Mouse (Mus musculus) T-helper 17 cell (primary cell): ENCODE data around the gene Stx8.

Source experiments
- in situ Hi-C, 2 experiments: fragments of 300-600 bp; cut with MboI, MseI; formaldehyde crosslinking; loops; 1 replicate in 1 of 2; 2 replicates in 1 of 2; pipeline ENCODE4 v1.15.1; 2025; ENCODE audit warnings: high pct_unique_total_duplicates in 2 of 2

The Stx8 gene

GRCm38 (mm10) chr11:68142296-68142695 is 176.3 kb downstream of the Stx8 start:
- in situ Hi-C loops, result no loop called here

DNA sequence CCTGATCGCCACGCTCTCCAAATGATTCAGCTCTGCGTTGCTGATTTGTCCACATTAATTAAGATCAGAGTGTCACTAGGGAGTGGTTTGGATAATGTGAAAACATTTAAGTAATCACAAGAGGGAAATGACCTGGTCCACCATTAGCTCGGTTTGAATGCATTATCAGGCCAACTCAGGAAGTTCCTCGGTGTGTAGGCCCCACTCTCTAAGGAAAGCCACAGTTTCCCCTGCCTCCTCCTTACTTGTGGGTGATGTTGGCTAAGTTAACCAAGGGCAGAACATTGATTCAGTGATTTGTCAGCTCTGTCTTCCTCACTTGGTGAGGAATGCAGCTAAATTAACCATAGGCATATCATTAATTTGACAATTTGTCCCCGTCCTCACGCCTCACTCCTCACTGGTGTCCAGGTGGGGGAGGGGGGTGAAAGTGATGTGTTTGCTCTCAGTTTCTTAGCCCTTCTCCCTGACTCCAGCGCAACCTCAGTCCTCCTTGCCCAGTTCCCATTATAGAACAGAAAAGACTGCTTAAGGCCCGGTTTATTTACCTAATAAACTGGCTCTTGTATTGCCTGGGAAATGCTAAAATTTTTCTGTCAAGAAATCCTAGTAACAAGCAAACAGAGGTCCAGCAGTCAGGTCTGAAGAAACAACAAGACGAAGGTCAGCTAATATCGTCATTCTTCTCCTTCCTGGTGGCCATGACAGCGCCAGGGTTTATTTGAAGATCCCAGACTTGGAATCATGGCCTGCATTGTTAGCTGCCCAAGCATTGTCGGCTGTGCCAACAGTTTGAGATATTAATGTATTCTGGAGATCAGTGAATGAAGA is 178.5 kb downstream of the Stx8 start:
- in situ Hi-C loops, result no loop called here

GRCm38 (mm10) chr11:68145066-68145585 is 179.1 kb downstream of the Stx8 start:
- in situ Hi-C loops, result no loop called here

- in situ Hi-C loops, result no loop called here
Observed at GRCm38 (mm10) chr11:68145586-68146455, 179.8 kb downstream of the Stx8 start.

DNA sequence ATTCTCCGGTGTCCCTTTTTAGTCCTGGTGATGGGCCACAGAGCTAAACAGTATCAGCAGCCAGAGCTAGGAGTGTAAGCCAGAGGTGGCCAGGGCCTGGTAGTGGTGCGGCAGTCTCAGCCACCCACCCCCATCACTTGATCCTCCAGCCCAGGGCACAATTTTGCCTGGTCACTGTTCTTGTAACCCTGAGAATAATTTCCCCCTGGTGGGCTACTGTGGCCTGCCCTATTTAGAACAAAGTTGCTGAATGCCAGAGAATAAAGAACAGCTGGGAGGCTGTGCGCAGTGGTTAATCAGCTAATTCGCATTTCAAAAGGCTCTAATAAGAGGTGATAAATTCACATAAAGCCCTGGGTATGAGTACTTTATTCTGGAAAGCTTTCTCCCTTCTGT is 180.5 kb downstream of the Stx8 start:
- in situ Hi-C loops, result no loop called here

- in situ Hi-C loops, result no loop called here
Observed at GRCm38 (mm10) chr11:68150938-68151337, 184.9 kb downstream of the Stx8 start.

DNA sequence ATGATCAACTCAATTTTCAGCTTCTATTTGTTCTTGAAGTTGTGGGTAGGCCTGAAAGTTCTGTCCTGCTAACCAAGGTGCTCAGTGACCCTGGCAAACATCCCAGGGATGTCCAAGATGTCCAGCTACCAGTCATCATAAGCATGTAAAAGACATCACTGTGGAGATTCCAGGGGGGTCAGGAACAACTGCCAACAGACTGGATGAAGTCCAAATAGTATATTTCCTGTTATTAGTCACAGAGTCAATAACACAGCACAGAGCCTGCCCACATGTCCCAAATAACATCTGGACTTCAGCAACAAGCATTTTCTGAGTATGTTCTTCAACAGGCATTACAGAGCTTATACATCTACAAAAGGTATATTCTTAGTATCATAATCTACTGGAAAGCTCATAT is 189.8 kb downstream of the Stx8 start:
- in situ Hi-C loops, result no loop called here

GRCm38 (mm10) chr11:68158166-68158565 is 192.2 kb downstream of the Stx8 start:
- in situ Hi-C loops, result no loop called here

DNA sequence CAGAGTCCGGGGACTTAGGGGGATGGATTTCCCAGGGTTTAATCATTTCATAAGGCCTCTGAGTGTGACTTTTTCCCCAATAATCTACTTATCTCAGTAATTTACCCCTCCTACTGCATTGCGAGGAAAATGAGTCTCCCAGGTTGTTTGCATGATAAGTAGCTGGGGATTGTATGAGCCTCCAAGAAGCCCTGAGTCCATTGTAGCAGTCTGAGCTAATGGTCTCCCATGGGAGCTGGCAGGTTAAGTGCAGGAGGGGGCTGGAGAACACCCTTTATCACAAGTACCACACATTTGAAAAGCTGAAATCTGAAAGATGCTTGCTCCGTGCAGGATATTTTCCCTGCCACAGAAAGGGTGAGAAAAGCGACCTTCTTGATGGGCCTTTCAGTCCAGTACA is 193.9 kb downstream of the Stx8 start:
- in situ Hi-C loops, result no loop called here

- in situ Hi-C loops, result no loop called here
Observed at GRCm38 (mm10) chr11:68164408-68164807, 198.4 kb downstream of the Stx8 start.

DNA sequence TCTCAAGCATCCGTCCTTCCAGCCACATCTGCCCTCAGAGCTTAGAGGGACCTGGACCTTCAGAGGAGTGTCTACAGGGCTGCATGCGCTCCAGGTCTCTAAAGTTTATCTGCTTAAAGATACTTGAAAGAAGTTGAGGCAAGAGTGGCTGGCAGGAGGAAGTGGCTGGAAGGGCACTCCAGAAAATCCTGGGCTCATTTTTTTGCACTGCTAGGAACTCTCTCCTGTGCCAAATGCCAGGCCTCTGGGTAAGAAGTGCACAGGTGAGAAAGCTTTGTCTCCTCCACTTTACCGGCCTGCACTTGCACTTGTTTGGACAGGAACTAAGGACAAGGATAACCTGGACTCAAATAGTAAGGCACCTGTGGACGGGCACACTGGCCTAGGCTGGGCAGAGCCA is 202.4 kb downstream of the Stx8 start:
- in situ Hi-C loops, result no loop called here

DNA sequence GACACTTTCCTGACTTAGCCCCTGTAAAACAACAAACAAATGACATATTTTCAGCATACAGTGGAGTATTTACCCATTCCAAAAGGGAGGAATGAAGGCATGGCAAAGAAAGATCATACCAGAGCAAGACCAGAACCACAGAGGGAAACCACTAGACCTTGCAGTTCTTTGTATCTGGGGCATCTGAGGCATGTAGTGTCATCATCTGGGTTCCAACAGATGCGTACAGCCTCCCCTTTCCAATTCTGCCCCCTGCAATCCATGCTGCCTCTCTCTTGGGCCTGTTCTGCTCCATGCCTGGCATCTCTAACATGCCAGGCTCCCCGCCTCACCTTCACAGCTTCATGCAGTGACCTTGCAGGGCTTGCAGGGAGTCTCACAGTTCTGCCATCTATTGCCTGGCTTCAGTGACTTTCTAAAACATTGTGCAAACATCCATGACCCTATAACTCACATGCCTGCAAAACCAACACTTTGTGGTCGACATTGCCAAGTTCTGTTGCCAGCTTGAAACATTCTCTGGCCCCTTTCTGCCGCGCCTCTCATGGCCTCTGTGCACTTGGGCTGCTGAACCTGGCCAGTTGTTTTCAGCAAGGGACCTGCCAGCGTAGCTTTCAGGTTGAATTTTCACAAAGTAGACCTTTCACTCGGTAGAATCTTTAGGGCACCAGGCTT is 206.1 kb downstream of the Stx8 start:
- in situ Hi-C loops, result no loop called here

DNA sequence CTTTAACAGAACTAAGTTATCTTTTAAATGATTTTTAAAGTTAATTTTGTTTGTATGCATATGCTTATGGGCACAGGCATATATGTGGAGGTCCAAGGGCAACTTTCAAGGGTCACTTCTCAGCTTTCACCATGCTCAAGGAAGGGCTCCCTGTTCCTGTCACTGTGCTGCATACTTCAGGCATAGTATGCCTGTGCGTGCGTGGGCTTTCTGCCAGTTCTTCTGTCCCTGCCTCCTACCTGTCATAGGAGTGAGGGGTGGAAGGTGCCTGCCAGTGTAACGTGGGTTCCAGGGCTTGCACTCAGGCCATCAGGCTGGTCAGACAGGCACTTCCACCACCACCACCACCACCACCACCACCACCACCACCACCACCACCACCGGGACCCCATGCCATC is 206.7 kb downstream of the Stx8 start:
- in situ Hi-C loops, result no loop called here

- in situ Hi-C loops, result no loop called here
Observed at GRCm38 (mm10) chr11:68176550-68176949, 210.6 kb downstream of the Stx8 start.

DNA sequence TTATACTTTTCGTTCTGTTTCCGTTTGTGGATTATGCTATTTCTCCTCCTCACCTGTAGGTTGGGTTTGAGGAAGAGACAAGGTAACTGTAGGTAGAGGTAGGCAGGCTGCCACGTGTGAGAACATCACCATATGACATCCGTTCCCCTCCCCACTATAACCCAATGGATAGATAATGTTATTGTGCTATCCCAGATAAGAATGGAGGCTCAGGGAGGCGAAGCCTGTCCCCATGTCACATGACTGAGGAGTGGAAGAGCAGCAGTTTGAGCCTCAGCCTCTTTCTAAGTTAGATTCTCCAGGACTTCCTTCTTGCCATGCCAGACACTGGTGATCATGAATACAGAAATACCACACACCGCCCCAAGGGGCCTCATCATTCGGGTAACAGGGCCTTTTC is 211.4 kb downstream of the Stx8 start:
- in situ Hi-C loops, result no loop called here

- in situ Hi-C loops, result no loop called here
Observed at GRCm38 (mm10) chr11:68185647-68186046, 219.7 kb downstream of the Stx8 start.

- in situ Hi-C loops, result no loop called here
Observed at GRCm38 (mm10) chr11:68187242-68187641, 221.2 kb downstream of the Stx8 start.

GRCm38 (mm10) chr11:68188695-68189201 is 222.8 kb downstream of the Stx8 start:
- in situ Hi-C loops, result no loop called here

DNA sequence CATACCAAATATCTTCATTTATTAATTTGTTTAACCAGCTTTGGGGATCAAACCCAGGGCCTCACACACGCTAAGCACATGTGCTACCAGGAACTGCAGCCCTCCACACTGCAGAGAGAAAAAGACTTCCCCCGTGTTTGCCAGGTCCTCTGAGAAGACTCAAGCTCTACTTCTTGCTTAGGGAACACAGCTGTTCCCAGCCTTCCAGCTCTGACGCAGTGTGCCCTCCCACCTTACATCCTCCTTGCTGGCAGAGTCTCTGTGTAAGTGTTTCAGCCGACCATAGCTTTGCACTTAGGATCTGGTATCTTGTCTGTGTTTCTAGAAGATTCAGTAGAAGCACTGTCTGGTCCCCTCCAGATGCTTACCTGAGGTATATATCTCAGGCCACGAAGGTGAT is 224.9 kb downstream of the Stx8 start:
- in situ Hi-C loops, result no loop called here

GRCm38 (mm10) chr11:68195168-68195567 is 229.2 kb downstream of the Stx8 start:
- in situ Hi-C loops, result no loop called here

DNA sequence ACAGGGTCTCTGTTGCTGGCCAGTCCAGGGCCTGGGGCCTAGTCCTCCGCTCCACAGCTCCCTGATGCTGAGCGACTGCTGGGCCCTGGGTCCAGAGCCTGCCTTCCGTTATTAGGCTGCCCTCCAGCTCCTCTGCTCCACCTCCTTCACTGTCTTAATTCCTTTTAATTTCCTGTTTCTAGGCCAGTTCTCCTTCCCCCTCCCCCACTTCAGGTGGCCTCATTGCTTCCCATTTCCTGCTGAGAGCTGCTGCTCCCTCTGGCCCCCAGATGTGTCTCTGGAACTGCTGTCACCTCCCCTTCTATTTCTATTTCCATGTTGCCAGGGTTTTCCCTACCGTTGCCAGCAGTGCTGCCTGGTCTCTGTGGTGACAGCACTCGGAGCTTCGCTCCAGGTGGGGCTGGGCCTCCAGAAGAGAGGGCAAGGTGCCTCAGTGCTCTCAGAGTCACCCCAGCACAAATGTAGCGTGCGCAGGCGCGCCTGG is 229.7 kb downstream of the Stx8 start:
- in situ Hi-C loops, result no loop called here

DNA sequence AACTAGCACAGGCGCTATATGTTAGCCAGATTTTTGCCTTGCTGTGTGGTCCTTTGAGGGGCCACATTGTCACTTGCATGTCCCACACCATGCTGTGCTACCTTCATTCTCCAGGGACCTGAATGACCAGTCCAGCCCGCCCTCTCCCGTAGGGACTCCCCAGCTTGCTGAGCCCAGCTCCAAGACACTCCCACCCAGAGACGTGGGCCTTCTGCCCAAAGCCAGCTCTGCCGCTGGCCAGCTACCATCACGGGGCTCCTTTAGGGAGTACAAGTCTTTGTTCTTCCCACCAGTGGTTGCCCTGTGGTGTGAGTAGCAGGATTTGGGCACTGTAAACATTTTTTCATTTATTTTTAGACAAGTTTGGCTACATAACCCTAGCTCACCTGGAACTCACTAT is 230.6 kb downstream of the Stx8 start:
- in situ Hi-C loops, result no loop called here
